Mouse (Mus musculus): ENCODE results near the gene Fgfr2.

Gene Fgfr2

GRCm38 (mm10) chr7:132775922-132776321 is 347.2 kb downstream of the Fgfr2 start:
- DNase-seq (ENCODE audit: low spot score), result no peak

GRCm38 (mm10) chr7:132775333-132775732 is 347.8 kb downstream of the Fgfr2 start:
- DNase-seq (ENCODE audit: low spot score), result peak; percentile 84

- no peak for DNase-seq (ENCODE audit: low spot score)
These were observed 350.0 kb downstream of the Fgfr2 start for GRCm38 (mm10) chr7:132773011-132773705.

GRCm38 (mm10) chr7:132772440-132772839 is 350.7 kb downstream of the Fgfr2 start:
- DNase-seq (ENCODE audit: low spot score), result no peak

- no peak for DNase-seq (ENCODE audit: low spot score)
These were observed 354.4 kb downstream of the Fgfr2 start for GRCm38 (mm10) chr7:132768498-132769344.

GRCm38 (mm10) chr7:132767999-132768370 is 355.2 kb downstream of the Fgfr2 start:
- DNase-seq (ENCODE audit: low spot score), result no peak

GRCm38 (mm10) chr7:132767233-132767998 is 355.7 kb downstream of the Fgfr2 start:
- DNase-seq (ENCODE audit: low spot score), result no peak

GRCm38 (mm10) chr7:132766235-132766871 is 356.8 kb downstream of the Fgfr2 start:
- DNase-seq (ENCODE audit: low spot score), result no peak

GRCm38 (mm10) chr7:132765629-132766186 is 357.4 kb downstream of the Fgfr2 start:
- DNase-seq (ENCODE audit: low spot score), result no peak

- no peak for DNase-seq (ENCODE audit: low spot score)
These were observed 358.2 kb downstream of the Fgfr2 start for GRCm38 (mm10) chr7:132764896-132765491.

- no peak for DNase-seq (ENCODE audit: low spot score)
These were observed 358.8 kb downstream of the Fgfr2 start for GRCm38 (mm10) chr7:132764314-132764713.

GRCm38 (mm10) chr7:132763911-132764310 is 359.2 kb downstream of the Fgfr2 start:
- no peak for DNase-seq (ENCODE audit: low spot score)

- no peak for DNase-seq (ENCODE audit: low spot score)
These were observed 359.8 kb downstream of the Fgfr2 start for GRCm38 (mm10) chr7:132763351-132763750.

GRCm38 (mm10) chr7:132761409-132761808 is 361.7 kb downstream of the Fgfr2 start:
- DNase-seq (ENCODE audit: low spot score), result no peak

- DNase-seq (ENCODE audit: low spot score), result no peak
These were observed 362.5 kb downstream of the Fgfr2 start for GRCm38 (mm10) chr7:132760589-132761180.

GRCm38 (mm10) chr7:132759926-132760325 is 363.2 kb downstream of the Fgfr2 start:
- no peak for DNase-seq (ENCODE audit: low spot score)

- DNase-seq (ENCODE audit: low spot score), result no peak
These were observed 363.7 kb downstream of the Fgfr2 start for GRCm38 (mm10) chr7:132759405-132759891.

- DNase-seq (ENCODE audit: low spot score), result no peak
These were observed 364.3 kb downstream of the Fgfr2 start for GRCm38 (mm10) chr7:132758875-132759274.

GRCm38 (mm10) chr7:132756325-132756724 is 366.8 kb downstream of the Fgfr2 start:
- DNase-seq (ENCODE audit: low spot score), result no peak

- peak; percentile 50 for DNase-seq (ENCODE audit: low spot score)
These were observed 368.8 kb downstream of the Fgfr2 start for GRCm38 (mm10) chr7:132754389-132754750.

Measured in adipocyte (in vitro differentiated cells).